Mouse (Mus musculus) midbrain, embryonic 11.5 days (tissue): ENCODE measurements at regions not wholly inside any gene's neighbourhood (a gene's known extent, or its start where the extent isn't known, plus 50 kb on each side); places are given as distances from the start of the nearest gene placed in this dataset.
A peak's percentile ranks its signal among the peaks of the same experiment; 100 is the strongest.

Experiments
- ATAC-seq: fragments of 200-750 bp; cut with Nextera tagmentation; 2 replicates; pipeline ENCODE4 v1.8.0; 2017; ENCODE audit warnings: moderate TSS enrichment, moderate library complexity; ENCODE audit not compliant: low FRiP score
- DNase-seq: peaks from one replicate; pipeline ENCODE4 v3.0.0; 2015; ENCODE audit warnings: low spot score; ENCODE audit errors: missing footprints
- H3K27ac ChIP-seq: fragments of 300-500 bp; sonication (generic); 2 replicates; pipeline ENCODE4 v1.5.1; 2014; ENCODE audit warnings: low read depth, low read length
- H3K27me3 ChIP-seq: fragments of 300-500 bp; sonication (generic); 2 replicates; pipeline ENCODE4 v1.6.1; 2014; ENCODE audit warnings: mild to moderate bottlenecking, low read length, moderate library complexity, mixed read lengths; ENCODE audit not compliant: control insufficient read depth, insufficient read depth
- H3K36me3 ChIP-seq: fragments of 300-500 bp; sonication (generic); 2 replicates; pipeline ENCODE4 v1.6.1; 2014; ENCODE audit warnings: mild to moderate bottlenecking, low read length, moderate library complexity, mixed read lengths; ENCODE audit not compliant: control insufficient read depth, insufficient read depth
- H3K4me1 ChIP-seq: fragments of 300-500 bp; sonication (generic); 2 replicates; pipeline ENCODE4 v1.6.1; 2014; ENCODE audit warnings: low read length; ENCODE audit not compliant: control insufficient read depth, insufficient read depth
- H3K4me2 ChIP-seq: fragments of 300-500 bp; sonication (generic); 2 replicates; pipeline ENCODE4 v1.6.1; 2014; ENCODE audit warnings: mild to moderate bottlenecking, moderate library complexity
- H3K4me3 ChIP-seq: fragments of 300-500 bp; sonication (generic); 2 replicates; pipeline ENCODE4 v1.5.1; 2014; ENCODE audit warnings: low read depth, low read length
- H3K9ac ChIP-seq: fragments of 300-500 bp; sonication (generic); 2 replicates; pipeline ENCODE4 v1.6.1; 2014; ENCODE audit warnings: low read length
- H3K9me3 ChIP-seq: fragments of 300-500 bp; sonication (generic); 2 replicates; pipeline ENCODE4 v1.6.1; 2016; ENCODE audit warnings: low read length; ENCODE audit not compliant: control insufficient read depth
- WGBS: fragments of 180-500 bp; shearing (Covaris S2); extraction: QIAGEN DNeasy Blood & Tissue Kit; methylation state at CpG from one replicate; pipeline ENCODE4 v1.1.7; 2014; 5-methylcytosine and 5-hydroxymethylcytosine counted together

- H3K4me1 ChIP-seq = no peaks in the 10 kb centered on the region
- 56% methylated on average over 10 of the region's 10 CpGs for WGBS
- ATAC-seq (peak; percentile 71), DNase-seq (no peak)
- no peaks in the 10 kb centered on the region for H3K36me3 ChIP-seq
- no peak overlapping the region for H3K4me3 ChIP-seq
- H3K9me3 ChIP-seq = no peaks in the 10 kb centered on the region
- no peaks in the 10 kb centered on the region for H3K27me3 ChIP-seq
- no peak overlapping the region for H3K9ac ChIP-seq
- no peak overlapping the region for H3K27ac ChIP-seq
- no peak overlapping the region for H3K4me2 ChIP-seq
Observed at GRCm38 (mm10) chr14:104326089-104326488, 141.7 kb downstream of the Pou4f1 start.

- Histone ChIP-seq H3K4me1 (peaks cover 11% of the 10 kb centered on the region), H3K27me3 (no peaks in the 10 kb centered on the region), H3K9ac (no peak overlapping the region), H3K4me3 (no peak overlapping the region), H3K4me2 (no peak overlapping the region), H3K9me3 (no peaks in the 10 kb centered on the region), H3K36me3 (no peaks in the 10 kb centered on the region), H3K27ac (no peak overlapping the region)
- DNase-seq (peak; percentile 76), ATAC-seq (peak; percentile 34; the same call in 1 of the 2 replicates)
- 54% methylated on average over 5 of the region's 5 CpGs for WGBS
Observed at GRCm38 (mm10) chr14:104300141-104300540, 167.7 kb downstream of the Pou4f1 start.

GRCm38 (mm10) chr14:104298312-104298711, 169.5 kb downstream of the Pou4f1 start:
- Histone ChIP-seq H3K9ac (no peak overlapping the region), H3K9me3 (no peaks in the 10 kb centered on the region), H3K4me1 (peaks cover 11% of the 10 kb centered on the region), H3K36me3 (no peaks in the 10 kb centered on the region), H3K4me3 (no peak overlapping the region), H3K4me2 (no peak overlapping the region), H3K27me3 (no peaks in the 10 kb centered on the region), H3K27ac (no peak overlapping the region)
- DNase-seq (peak; percentile 84), ATAC-seq (peak; percentile 72)
- 35% methylated on average over 4 of the region's 4 CpGs for WGBS

- Histone ChIP-seq H3K4me1 (peaks cover 11% of the 10 kb centered on the region), H3K9ac (no peak overlapping the region), H3K27me3 (no peaks in the 10 kb centered on the region), H3K36me3 (no peaks in the 10 kb centered on the region), H3K4me3 (no peak overlapping the region), H3K27ac (no peak overlapping the region; the same call in 1 of the 2 replicates), H3K9me3 (no peaks in the 10 kb centered on the region), H3K4me2 (no peak overlapping the region)
- DNase-seq (peak; percentile 85), ATAC-seq (peak; percentile 59)
- WGBS = 57% methylated on average over 15 of the region's 15 CpGs
Observed at GRCm38 (mm10) chr14:104297316-104298311, 170.2 kb downstream of the Pou4f1 start.

- peaks cover 11% of the 10 kb centered on the region for H3K4me1 ChIP-seq
- ATAC-seq (peak; percentile 77), DNase-seq (peak; percentile 70)
- H3K27me3 ChIP-seq = no peaks in the 10 kb centered on the region
- no peaks in the 10 kb centered on the region for H3K9me3 ChIP-seq
- no peaks in the 10 kb centered on the region for H3K36me3 ChIP-seq
- no peak overlapping the region for H3K4me3 ChIP-seq
- H3K27ac ChIP-seq = no peak overlapping the region
- no peak overlapping the region for H3K9ac ChIP-seq
- H3K4me2 ChIP-seq = no peak overlapping the region
- WGBS = 26% methylated on average over 4 of the region's 4 CpGs
Observed at GRCm38 (mm10) chr14:104293814-104294213, 174.0 kb downstream of the Pou4f1 start.

- Histone ChIP-seq H3K4me1 (peaks cover 6% of the 10 kb centered on the region), H3K9me3 (no peaks in the 10 kb centered on the region), H3K27ac (no peak overlapping the region), H3K36me3 (no peaks in the 10 kb centered on the region), H3K4me3 (no peak overlapping the region), H3K27me3 (no peaks in the 10 kb centered on the region), H3K9ac (no peak overlapping the region), H3K4me2 (no peak overlapping the region)
- ATAC-seq (no peak), DNase-seq (peak; percentile 83)
- 96% methylated on average over 2 of the region's 2 CpGs for WGBS
Observed at GRCm38 (mm10) chr14:104293147-104293546, 174.7 kb downstream of the Pou4f1 start.

- Histone ChIP-seq H3K4me3 (no peak overlapping the region), H3K36me3 (no peaks in the 10 kb centered on the region), H3K4me1 (no peaks in the 10 kb centered on the region), H3K9me3 (no peaks in the 10 kb centered on the region), H3K27ac (no peak overlapping the region), H3K27me3 (no peaks in the 10 kb centered on the region), H3K9ac (no peak overlapping the region), H3K4me2 (no peak overlapping the region)
- ATAC-seq (0 out of 2 replicates have a peak, but pooled peaks have one; percentile 54), DNase-seq (no peak)
- WGBS = 79% methylated on average over 6 of the region's 6 CpGs
Observed at GRCm38 (mm10) chr14:104280353-104280752, 187.4 kb downstream of the Pou4f1 start.

GRCm38 (mm10) chr14:104279890-104280289, 187.9 kb downstream of the Pou4f1 start:
- Histone ChIP-seq H3K27me3 (no peaks in the 10 kb centered on the region), H3K4me3 (no peak overlapping the region), H3K36me3 (no peaks in the 10 kb centered on the region), H3K9me3 (no peaks in the 10 kb centered on the region), H3K4me2 (no peak overlapping the region), H3K27ac (no peak overlapping the region), H3K9ac (no peak overlapping the region), H3K4me1 (no peaks in the 10 kb centered on the region)
- DNase-seq (no peak), ATAC-seq (0 out of 2 replicates have a peak, but pooled peaks have one; percentile 35)
- 65% methylated on average over 5 of the region's 5 CpGs for WGBS

GRCm38 (mm10) chr14:104274752-104275151, 193.0 kb downstream of the Pou4f1 start:
- H3K27ac ChIP-seq = no peak overlapping the region
- H3K4me2 ChIP-seq = no peak overlapping the region
- H3K4me3 ChIP-seq = no peak overlapping the region
- H3K4me1 ChIP-seq = no peaks in the 10 kb centered on the region
- H3K9me3 ChIP-seq = no peaks in the 10 kb centered on the region
- DNase-seq = no peak
- no peak for ATAC-seq
- no peaks in the 10 kb centered on the region for H3K36me3 ChIP-seq
- H3K9ac ChIP-seq = no peak overlapping the region
- H3K27me3 ChIP-seq = no peaks in the 10 kb centered on the region
- WGBS = 82% methylated on average over 4 of the region's 4 CpGs
